Mouse (Mus musculus): Measurements from ENCODE around the gene Neurod6. TPM values are rescaled to one million over a fixed set of nuclear protein-coding genes. Genes with fewer than 3 reads are reported as not detected.

The Neurod6 gene
- polyA plus RNA-seq, 1 experiment from 2014 or later = not detected

- peaks cover 5% of the 10 kb centered on the region; the same call in 1 of the 2 replicates for H3K27me3 ChIP-seq (ENCODE audit: insufficient read depth, low read length)
- no peaks in the 10 kb centered on the region for H3K9me3 ChIP-seq (ENCODE audit: low read length)
- no peak overlapping the region for H3K9ac ChIP-seq (replicated peaks; ENCODE audit: low read length)
- no peak for ATAC-seq (ENCODE audit: low FRiP score, low TSS enrichment)
- H3K4me3 ChIP-seq (ENCODE audit: low read length) = no peak overlapping the region
- WGBS = 84% methylated on average over 7 of the region's 7 CpGs
- H3K4me1 ChIP-seq (ENCODE audit: insufficient read depth, low read length) = no peaks in the 10 kb centered on the region
- H3K27ac ChIP-seq (ENCODE audit: low read length) = no peak overlapping the region
- H3K36me3 ChIP-seq (ENCODE audit: insufficient read depth, low read length) = no peaks in the 10 kb centered on the region
- no peak overlapping the region for H3K4me2 ChIP-seq (replicated peaks; ENCODE audit: low read depth, low read length)
Measured at GRCm38 (mm10) chr6:55682886-55683285, 1.8 kb upstream of the Neurod6 start.

DNA sequence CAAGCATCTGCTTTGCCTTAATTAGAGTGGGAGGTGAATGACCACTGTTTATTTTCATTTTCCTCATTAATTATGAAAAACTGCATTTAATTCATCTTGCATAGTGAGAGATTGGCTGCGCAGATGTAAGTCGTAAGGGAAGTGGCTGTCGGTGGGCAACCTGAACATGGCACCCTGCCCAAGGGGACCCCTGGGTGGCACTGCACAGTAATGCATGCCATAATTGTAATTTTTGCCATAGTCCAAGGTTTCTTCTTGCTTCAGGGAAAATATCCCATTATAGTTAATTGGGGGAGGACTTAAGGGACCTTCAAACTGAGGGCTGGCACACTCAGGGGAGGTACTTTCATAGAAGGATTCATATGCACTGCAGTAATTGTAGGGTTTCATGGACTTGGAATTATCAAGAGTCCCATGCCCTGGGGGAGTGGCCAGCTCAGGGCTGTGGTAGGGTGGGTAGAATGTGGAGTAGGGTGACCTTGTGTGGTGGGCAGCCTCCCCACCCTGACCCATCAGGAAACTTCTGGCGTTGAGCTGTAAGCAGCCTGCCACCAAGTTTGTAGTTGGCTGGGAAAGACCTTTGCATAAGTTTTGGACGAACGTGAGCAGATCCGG, 2.4 kb downstream of the Neurod6 start:
- peaks cover 18% of the 10 kb centered on the region for H3K27me3 ChIP-seq (ENCODE audit: insufficient read depth, low read length)
- no peak overlapping the region for H3K4me3 ChIP-seq (ENCODE audit: low read length)
- H3K9ac ChIP-seq (replicated peaks; ENCODE audit: low read length) = no peak overlapping the region
- 91% methylated on average over 7 of the region's 7 CpGs for whole genome bisulfite sequencing
- peaks cover 5% of the 10 kb centered on the region for H3K4me1 ChIP-seq (ENCODE audit: insufficient read depth, low read length)
- no peak overlapping the region for H3K27ac ChIP-seq (ENCODE audit: low read length)
- H3K36me3 ChIP-seq (ENCODE audit: insufficient read depth, low read length) = no peaks in the 10 kb centered on the region
- H3K9me3 ChIP-seq (ENCODE audit: low read length) = no peaks in the 10 kb centered on the region
- no peak overlapping the region for H3K4me2 ChIP-seq (replicated peaks; ENCODE audit: low read depth, low read length)
- no peak for ATAC-seq (ENCODE audit: low FRiP score, low TSS enrichment)

DNA sequence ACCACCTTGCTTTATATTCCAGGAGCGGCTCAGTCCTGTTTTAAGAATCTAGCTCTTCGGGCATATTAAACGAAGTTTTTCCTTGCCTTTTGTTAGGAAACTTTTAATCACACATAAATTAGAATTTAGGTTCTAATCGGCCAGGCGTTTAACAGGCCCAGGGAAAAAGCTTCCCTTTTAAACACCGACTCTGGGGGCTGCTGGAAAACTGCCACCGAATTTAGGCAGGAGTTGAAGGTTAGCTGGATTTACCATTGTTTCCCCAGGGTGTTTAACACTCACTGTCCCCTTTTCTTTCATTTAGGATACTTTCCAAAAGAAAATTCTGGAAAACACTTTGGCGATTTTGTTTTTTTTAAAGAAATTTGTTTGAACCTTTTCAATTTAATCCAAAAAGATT, 3.7 kb downstream of the Neurod6 start:
- Histone ChIP-seq H3K9ac (replicated peaks; ENCODE audit: low read length) (no peak overlapping the region), H3K9me3 (ENCODE audit: low read length) (no peaks in the 10 kb centered on the region), H3K36me3 (ENCODE audit: insufficient read depth, low read length) (no peaks in the 10 kb centered on the region), H3K4me2 (replicated peaks; ENCODE audit: low read depth, low read length) (peak overlapping the region; percentile 60), H3K27ac (ENCODE audit: low read length) (no peak overlapping the region), H3K27me3 (ENCODE audit: insufficient read depth, low read length) (peaks cover 18% of the 10 kb centered on the region), H3K4me3 (ENCODE audit: low read length) (peak overlapping the region; percentile 38), H3K4me1 (ENCODE audit: insufficient read depth, low read length) (peaks cover 5% of the 10 kb centered on the region)
- 11% methylated on average over 8 of the region's 8 CpGs for WGBS
- ATAC-seq (ENCODE audit: low FRiP score, low TSS enrichment) = no peak

GRCm38 (mm10) chr6:55676663-55677311, 4.3 kb downstream of the Neurod6 start:
- WGBS = 2% methylated on average over 27 of the region's 27 CpGs
- peak overlapping the region; percentile 48 for H3K9ac ChIP-seq (replicated peaks; ENCODE audit: low read length)
- H3K27ac ChIP-seq (ENCODE audit: low read length) = no peak overlapping the region
- H3K27me3 ChIP-seq (ENCODE audit: insufficient read depth, low read length) = peaks cover 18% of the 10 kb centered on the region
- no peaks in the 10 kb centered on the region for H3K9me3 ChIP-seq (ENCODE audit: low read length)
- ATAC-seq (ENCODE audit: low FRiP score, low TSS enrichment) = peak; percentile 88
- H3K36me3 ChIP-seq (ENCODE audit: insufficient read depth, low read length) = no peaks in the 10 kb centered on the region
- peak overlapping the region; percentile 60 for H3K4me2 ChIP-seq (replicated peaks; ENCODE audit: low read depth, low read length)
- peak overlapping the region; percentile 38 for H3K4me3 ChIP-seq (ENCODE audit: low read length)
- H3K4me1 ChIP-seq (ENCODE audit: insufficient read depth, low read length) = peaks cover 5% of the 10 kb centered on the region

DNA sequence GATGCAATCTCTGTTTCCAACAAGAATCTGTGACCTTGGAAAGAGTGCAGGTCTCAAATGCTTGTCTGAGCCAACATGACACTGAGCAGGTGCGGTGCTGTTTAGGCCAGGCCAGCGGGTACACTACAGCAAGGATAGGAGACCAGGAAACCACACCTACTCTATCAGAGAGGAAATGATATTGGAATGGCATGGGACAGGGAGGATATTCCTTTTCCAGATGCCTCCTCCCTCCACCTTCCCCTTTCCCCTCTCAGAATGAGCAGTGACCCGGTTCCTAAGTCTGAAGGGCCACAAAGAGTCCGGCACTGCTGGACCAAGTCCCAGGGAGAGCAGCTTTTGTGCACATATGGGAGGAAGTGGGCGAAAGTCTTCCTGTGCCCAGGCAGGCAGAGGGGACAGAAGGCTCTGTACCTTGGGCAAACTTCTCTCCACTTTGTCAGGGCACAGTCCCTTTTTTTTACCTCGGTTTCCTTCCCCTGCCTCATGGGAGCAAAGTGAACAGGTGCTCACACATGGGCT, 4.9 kb downstream of the Neurod6 start:
- H3K27ac ChIP-seq (ENCODE audit: low read length) = no peak overlapping the region
- no peaks in the 10 kb centered on the region for H3K9me3 ChIP-seq (ENCODE audit: low read length)
- peaks cover 5% of the 10 kb centered on the region for H3K4me1 ChIP-seq (ENCODE audit: insufficient read depth, low read length)
- H3K9ac ChIP-seq (replicated peaks; ENCODE audit: low read length) = no peak overlapping the region
- whole genome bisulfite sequencing = 62% methylated on average over 6 of the region's 6 CpGs
- no peak overlapping the region for H3K4me3 ChIP-seq (ENCODE audit: low read length)
- no peaks in the 10 kb centered on the region for H3K36me3 ChIP-seq (ENCODE audit: insufficient read depth, low read length)
- H3K4me2 ChIP-seq (replicated peaks; ENCODE audit: low read depth, low read length) = peak overlapping the region; percentile 60
- ATAC-seq (ENCODE audit: low FRiP score, low TSS enrichment) = no peak
- peaks cover 16% of the 10 kb centered on the region for H3K27me3 ChIP-seq (ENCODE audit: insufficient read depth, low read length)

GRCm38 (mm10) chr6:55667801-55668200, 13.3 kb downstream of the Neurod6 start:
- Histone ChIP-seq H3K27me3 (ENCODE audit: insufficient read depth, low read length) (no peaks in the 10 kb centered on the region), H3K4me3 (ENCODE audit: low read length) (no peak overlapping the region), H3K27ac (ENCODE audit: low read length) (no peak overlapping the region), H3K4me1 (ENCODE audit: insufficient read depth, low read length) (no peaks in the 10 kb centered on the region), H3K36me3 (ENCODE audit: insufficient read depth, low read length) (no peaks in the 10 kb centered on the region), H3K4me2 (replicated peaks; ENCODE audit: low read depth, low read length) (no peak overlapping the region), H3K9ac (replicated peaks; ENCODE audit: low read length) (no peak overlapping the region), H3K9me3 (ENCODE audit: low read length) (no peaks in the 10 kb centered on the region)
- WGBS = 80% methylated on average over 3 of the region's 3 CpGs
- no peak for ATAC-seq (ENCODE audit: low FRiP score, low TSS enrichment)

DNA sequence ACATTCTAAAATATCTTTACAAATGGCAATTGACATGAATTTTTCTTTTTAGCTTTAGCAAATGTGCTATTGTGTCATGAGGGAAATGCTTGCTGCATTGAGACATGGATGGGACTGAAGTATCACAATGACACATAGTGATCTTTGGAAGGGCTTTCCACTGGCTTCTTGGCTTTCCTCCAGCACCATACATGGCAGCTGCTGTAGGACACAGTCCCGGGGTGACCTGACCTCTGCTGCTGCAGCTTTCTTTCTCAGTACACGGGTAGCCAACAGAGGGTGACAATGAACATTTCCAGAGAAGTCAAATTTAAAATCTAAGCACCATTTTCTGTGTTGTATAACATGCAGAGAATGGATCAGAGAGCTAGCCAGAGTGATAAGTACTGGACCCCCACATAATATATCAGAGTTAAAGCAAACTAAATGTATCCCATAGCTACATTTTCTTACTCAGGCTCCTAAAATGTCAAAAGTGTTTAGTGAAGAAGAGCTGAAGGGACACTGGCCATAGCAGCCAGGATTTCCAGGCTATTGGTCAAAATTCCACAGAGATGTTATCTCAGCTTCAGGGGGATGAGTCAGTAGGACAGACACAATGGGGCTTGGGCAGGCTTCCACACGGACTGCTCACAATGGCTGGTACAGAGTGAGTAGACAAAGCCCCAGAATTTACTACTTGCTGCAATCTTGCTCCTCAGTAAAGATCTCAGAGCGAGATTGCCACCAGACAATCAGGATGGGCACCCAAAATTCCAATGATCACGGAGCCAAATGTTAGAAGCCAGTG, 19.7 kb downstream of the Neurod6 start:
- H3K36me3 ChIP-seq (ENCODE audit: insufficient read depth, low read length) = no peaks in the 10 kb centered on the region
- H3K27me3 ChIP-seq (ENCODE audit: insufficient read depth, low read length) = no peaks in the 10 kb centered on the region
- no peak overlapping the region for H3K9ac ChIP-seq (replicated peaks; ENCODE audit: low read length)
- H3K4me1 ChIP-seq (ENCODE audit: insufficient read depth, low read length) = no peaks in the 10 kb centered on the region
- no peak overlapping the region for H3K27ac ChIP-seq (ENCODE audit: low read length)
- ATAC-seq (ENCODE audit: low FRiP score, low TSS enrichment) = no peak
- H3K4me3 ChIP-seq (ENCODE audit: low read length) = no peak overlapping the region
- no peak overlapping the region for H3K4me2 ChIP-seq (replicated peaks; ENCODE audit: low read depth, low read length)
- 65% methylated on average over 5 of the region's 5 CpGs for WGBS
- H3K9me3 ChIP-seq (ENCODE audit: low read length) = no peaks in the 10 kb centered on the region

- H3K4me3 ChIP-seq (ENCODE audit: low read length) = no peak overlapping the region
- no peaks in the 10 kb centered on the region for H3K9me3 ChIP-seq (ENCODE audit: low read length)
- H3K27me3 ChIP-seq (ENCODE audit: insufficient read depth, low read length) = no peaks in the 10 kb centered on the region
- no peaks in the 10 kb centered on the region for H3K36me3 ChIP-seq (ENCODE audit: insufficient read depth, low read length)
- no peak overlapping the region for H3K4me2 ChIP-seq (replicated peaks; ENCODE audit: low read depth, low read length)
- H3K4me1 ChIP-seq (ENCODE audit: insufficient read depth, low read length) = 0 out of 2 replicates have a peak, but pooled peaks cover 3% of the 10 kb centered on the region
- ATAC-seq (ENCODE audit: low FRiP score, low TSS enrichment) = no peak
- no peak overlapping the region for H3K27ac ChIP-seq (ENCODE audit: low read length)
- H3K9ac ChIP-seq (replicated peaks; ENCODE audit: low read length) = no peak overlapping the region
- 62% methylated on average over 3 of the region's 3 CpGs for WGBS
Measured at GRCm38 (mm10) chr6:55649996-55650395, 31.1 kb downstream of the Neurod6 start.

DNA sequence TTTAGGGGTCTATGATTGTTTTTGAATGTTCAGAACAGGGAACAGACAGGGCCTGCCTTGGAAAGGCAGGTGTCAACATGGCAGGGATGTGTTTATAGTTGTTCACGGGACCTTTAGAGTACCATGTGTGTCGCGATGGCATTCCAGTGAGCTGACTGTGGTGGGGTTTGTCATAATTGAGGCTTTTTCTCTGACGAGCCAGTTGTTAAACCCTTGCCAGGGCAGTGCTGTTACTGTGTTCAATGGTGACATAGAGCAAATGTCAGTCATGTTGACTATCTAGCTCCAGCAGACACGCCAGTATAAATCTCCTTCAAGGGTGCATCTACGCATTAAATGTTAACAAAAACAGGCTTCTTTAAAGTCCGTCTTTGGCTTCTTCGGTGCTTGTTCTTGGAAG, 31.5 kb downstream of the Neurod6 start:
- no peaks in the 10 kb centered on the region for H3K36me3 ChIP-seq (ENCODE audit: insufficient read depth, low read length)
- WGBS = 65% methylated on average over 8 of the region's 8 CpGs
- H3K4me2 ChIP-seq (replicated peaks; ENCODE audit: low read depth, low read length) = no peak overlapping the region
- 0 out of 2 replicates have a peak, but pooled peaks cover 3% of the 10 kb centered on the region for H3K4me1 ChIP-seq (ENCODE audit: insufficient read depth, low read length)
- no peak overlapping the region for H3K9ac ChIP-seq (replicated peaks; ENCODE audit: low read length)
- H3K9me3 ChIP-seq (ENCODE audit: low read length) = no peaks in the 10 kb centered on the region
- no peaks in the 10 kb centered on the region for H3K27me3 ChIP-seq (ENCODE audit: insufficient read depth, low read length)
- ATAC-seq (ENCODE audit: low FRiP score, low TSS enrichment) = no peak
- no peak overlapping the region for H3K4me3 ChIP-seq (ENCODE audit: low read length)
- H3K27ac ChIP-seq (ENCODE audit: low read length) = no peak overlapping the region
